Mouse (Mus musculus) MEL (cell line): Measurements from ENCODE around the gene Grin3b. TPM values are rescaled to one million over a fixed set of nuclear protein-coding genes. Genes with fewer than 3 reads are reported as not detected.

Source experiments
- DNase-seq: peaks from one replicate; pipeline ENCODE4 v3.0.0; 2011; ENCODE audit warnings: low read depth, low spot score
- H3K27ac ChIP-seq: 2 replicates; pipeline ENCODE4 v1.5.1; 2012; ENCODE audit warnings: low read depth, mild to moderate bottlenecking, control low read depth, low read length, moderate library complexity; ENCODE audit not compliant: control insufficient read depth
- H3K27me3 ChIP-seq, 2 experiments: fragments of 150-350 bp in 1 of 2; sonication (generic) in 1 of 2; 2 replicates each; pipeline ENCODE4 v1.6.1; 2012; ENCODE audit warnings: low read length in 2 of 2, mild to moderate bottlenecking in 2 of 2, improper control_type of control experiment in 1 of 2, moderate library complexity in 1 of 2; ENCODE audit not compliant: insufficient read depth in 2 of 2, control insufficient read depth in 1 of 2
- H3K36me3 ChIP-seq, 2 experiments: 2 replicates each; pipeline ENCODE4 v1.6.1; 2012 to 2014; ENCODE audit warnings: low read length in 2 of 2, improper control_type of control experiment in 1 of 2, inconsistent platforms in 1 of 2, mild to moderate bottlenecking in 1 of 2; ENCODE audit not compliant: insufficient read depth in 2 of 2, control insufficient read depth in 1 of 2
- H3K4me1 ChIP-seq, 2 experiments: fragments of 150-350 bp in 1 of 2; sonication (generic) in 1 of 2; 2 replicates each; pipeline ENCODE4 v1.6.1; 2012; ENCODE audit warnings: low read length in 2 of 2, improper control_type of control experiment in 1 of 2, mild to moderate bottlenecking in 1 of 2; ENCODE audit not compliant: insufficient read depth in 2 of 2, control insufficient read depth in 1 of 2
- H3K4me3 ChIP-seq, 2 experiments: fragments of 150-350 bp in 1 of 2; sonication (generic) in 1 of 2; 2 replicates each; pipeline ENCODE4 v1.5.1; 2012; ENCODE audit warnings: low read depth in 2 of 2, low read length in 2 of 2, mild to moderate bottlenecking in 2 of 2, moderate library complexity in 2 of 2, control low read depth in 1 of 2, improper control_type of control experiment in 1 of 2; ENCODE audit not compliant: control insufficient read depth in 1 of 2, insufficient read depth in 1 of 2
- H3K79me2 ChIP-seq: 2 replicates; pipeline ENCODE4 v1.6.1; 2012; ENCODE audit warnings: mild to moderate bottlenecking, low read length, moderate library complexity; ENCODE audit not compliant: control insufficient read depth, poor library complexity, insufficient read depth
- H3K9ac ChIP-seq: 2 replicates; pipeline ENCODE4 v1.6.1; 2012; ENCODE audit warnings: low read depth, mild to moderate bottlenecking, control low read depth, low read length, moderate library complexity; ENCODE audit not compliant: control insufficient read depth, poor library complexity, severe bottlenecking
- H3K9me3 ChIP-seq: fragments of 150-350 bp; sonication (generic); replicated peaks from 2 replicates; pipeline ENCODE4 v1.6.1; 2012; ENCODE audit warnings: mild to moderate bottlenecking, low read length, improper control_type of control experiment, moderate library complexity; ENCODE audit not compliant: insufficient read depth
- BHLHE40 ChIP-seq: IDR thresholded peaks from 2 replicates; pipeline ENCODE4 v1.6.1; 2012; ENCODE audit warnings: low read depth, mild to moderate bottlenecking, inconsistent platforms, low read length, improper control_type of control experiment, borderline replicate concordance
- CHD1 ChIP-seq: IDR thresholded peaks from 2 replicates; pipeline ENCODE4 v1.6.1; 2012; ENCODE audit warnings: low read depth, mild to moderate bottlenecking, inconsistent platforms, low read length, improper control_type of control experiment
- CHD2 ChIP-seq: IDR thresholded peaks from 2 replicates; pipeline ENCODE4 v1.6.1; 2011; ENCODE audit warnings: low read length, improper control_type of control experiment
- CTCF ChIP-seq, 3 experiments: IDR thresholded peaks in 2 of 3; conservative IDR thresholded peaks in 1 of 3; 2 replicates each; pipeline ENCODE4 v1.5.1; 2011 to 2012; ENCODE audit warnings: low read length in 3 of 3, low read depth in 2 of 3, mild to moderate bottlenecking in 2 of 3, improper control_type of control experiment in 1 of 3, inconsistent platforms in 1 of 3, mixed read lengths in 1 of 3, moderate library complexity in 1 of 3; ENCODE audit not compliant: control insufficient read depth in 1 of 3, insufficient read depth in 1 of 3, poor library complexity in 1 of 3, severe bottlenecking in 1 of 3
- E2F4 ChIP-seq: IDR thresholded peaks from 2 replicates; pipeline ENCODE4 v1.6.1; 2011; ENCODE audit warnings: low read depth, low read length, improper control_type of control experiment, borderline replicate concordance
- EP300 ChIP-seq, 2 experiments: IDR thresholded peaks; 2 replicates each; pipeline ENCODE4 v1.6.1; 2011; ENCODE audit warnings: improper control_type of control experiment in 2 of 2, low read length in 2 of 2, low read depth in 1 of 2, mild to moderate bottlenecking in 1 of 2
- ETS1 ChIP-seq: IDR thresholded peaks from 2 replicates; pipeline ENCODE4 v1.6.1; 2012; ENCODE audit warnings: low read depth, mild to moderate bottlenecking, inconsistent platforms, low read length, improper control_type of control experiment, moderate library complexity
- GABPA ChIP-seq: IDR thresholded peaks from 2 replicates; pipeline ENCODE4 v1.6.1; 2012; ENCODE audit warnings: low read depth, mild to moderate bottlenecking, inconsistent platforms, low read length, improper control_type of control experiment, moderate library complexity
- MAZ ChIP-seq: IDR thresholded peaks from 2 replicates; pipeline ENCODE4 v1.6.1; 2012; ENCODE audit warnings: low read depth, mild to moderate bottlenecking, inconsistent platforms, low read length, improper control_type of control experiment
- MYC ChIP-seq: IDR thresholded peaks from 2 replicates; pipeline ENCODE4 v1.6.1; 2011; ENCODE audit warnings: low read depth, mild to moderate bottlenecking, low read length, improper control_type of control experiment, moderate library complexity
- NELFE ChIP-seq: IDR thresholded peaks from 2 replicates; pipeline ENCODE4 v1.6.1; 2011; ENCODE audit warnings: low read depth, low read length, improper control_type of control experiment
- POLR2A ChIP-seq, 2 experiments: IDR thresholded peaks; 2 replicates each; pipeline ENCODE4 v1.6.1; 2011 to 2012; ENCODE audit warnings: low read length in 2 of 2, mild to moderate bottlenecking in 2 of 2, control low read depth in 1 of 2, improper control_type of control experiment in 1 of 2, low read depth in 1 of 2, moderate library complexity in 1 of 2; ENCODE audit not compliant: control insufficient read depth in 1 of 2, insufficient read depth in 1 of 2, poor library complexity in 1 of 2
- POLR2AphosphoS2 ChIP-seq: IDR thresholded peaks from 2 replicates; pipeline ENCODE4 v1.6.1; 2011; ENCODE audit warnings: low read length, improper control_type of control experiment
- POLR2AphosphoS5 ChIP-seq: IDR thresholded peaks from 2 replicates; pipeline ENCODE4 v1.6.1; 2012; ENCODE audit warnings: low read depth, borderline replicate concordance, mild to moderate bottlenecking, inconsistent platforms, low read length, moderate library complexity, mixed read lengths
- TBP ChIP-seq: IDR thresholded peaks from 2 replicates; pipeline ENCODE4 v1.8.0; 2011; ENCODE audit warnings: low read depth, low read length, improper control_type of control experiment
- UBTF ChIP-seq: IDR thresholded peaks from 2 replicates; pipeline ENCODE4 v1.6.1; 2012; ENCODE audit warnings: low read depth, mild to moderate bottlenecking, inconsistent platforms, low read length, improper control_type of control experiment, moderate library complexity, borderline replicate concordance; ENCODE audit not compliant: insufficient read depth
- USF1 ChIP-seq: IDR thresholded peaks from 2 replicates; pipeline ENCODE4 v1.6.1; 2014; ENCODE audit warnings: low read depth, mild to moderate bottlenecking, inconsistent platforms, low read length, improper control_type of control experiment, moderate library complexity
- ZC3H11A ChIP-seq: IDR thresholded peaks from 2 replicates; pipeline ENCODE4 v1.6.1; 2012; ENCODE audit warnings: low read depth, mild to moderate bottlenecking, inconsistent platforms, low read length, improper control_type of control experiment
- polyA plus RNA-seq, 2 experiments: library from polyadenylated mRNA; stranded (reverse) in 1 of 2; unstranded in 1 of 2; fragments of >175 nt in 1 of 2; fragments of >200 nt in 1 of 2; gene quantifications; 2 replicates each; pipeline versions ENCODE4 v1.2.1 to v1.2.4; 2012; ENCODE audit warnings: low replicate concordance in 2 of 2, low read depth in 1 of 2; ENCODE audit not compliant: insufficient read length in 2 of 2, insufficient read depth in 1 of 2, missing spikeins in 1 of 2
- total RNA-seq: library from RNA; depleted of rRNA; stranded (reverse); fragments of 300-350 nt; gene quantifications from 2 replicates; pipeline ENCODE4 v1.2.3, GENCODE M21; 2012

Grin3b gene
- total and polyA plus RNA-seq, 3 experiments, result 0.42 to 1.1 TPM; not detected in 1

DNA sequence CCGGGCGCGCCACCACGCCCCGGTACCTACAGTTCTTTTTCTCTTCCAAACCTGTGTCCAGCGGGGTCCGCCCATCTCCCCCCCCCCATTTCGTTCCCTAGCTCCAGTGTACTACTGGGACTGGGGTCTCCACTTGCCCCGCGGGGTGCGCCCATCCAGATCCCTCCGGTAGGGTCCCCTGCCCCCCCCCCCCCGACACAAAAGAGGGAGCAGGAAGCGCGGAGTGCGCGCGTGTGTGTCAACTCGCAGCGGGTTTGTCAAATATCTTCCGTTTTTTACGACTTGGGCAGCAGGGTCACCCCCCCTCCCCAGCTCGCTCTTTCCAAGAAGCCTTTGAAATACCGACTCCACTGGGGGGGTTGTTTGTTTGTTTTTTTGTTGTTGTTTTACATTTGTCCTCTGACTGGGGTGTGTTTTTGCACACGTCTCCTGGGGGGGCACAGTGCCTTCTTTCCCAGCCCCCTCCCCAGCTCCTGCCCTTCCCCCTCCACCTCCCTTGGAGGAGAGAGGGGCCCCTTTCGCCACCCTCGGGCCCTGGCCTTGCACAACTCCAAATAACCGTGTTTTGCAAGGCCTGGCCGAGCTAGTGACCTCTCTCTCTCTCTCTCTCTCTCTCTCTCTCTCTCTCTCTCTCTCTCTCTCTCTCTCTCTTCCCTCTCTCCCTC is 42.4 kb upstream of the Grin3b start (continued):
- TF ChIP-seq E2F4 (no peak), BHLHE40 (no peak), TBP (no peak), CHD1 (no peak), USF1 (no peak), POLR2AphosphoS5 (no peak), MYC (0 out of 2 replicates have a peak, but pooled peaks have one; percentile 11), POLR2A (IDR thresholded peaks at IDR 0.05; ENCODE audit: control insufficient read depth in 1 of 2, insufficient read depth in 1 of 2, low read depth in 1 of 2, low read length in 2 of 2, poor library complexity in 1 of 2) (no peak), EP300 (IDR thresholded peaks at IDR 0.05; ENCODE audit: low read depth in 1 of 2, low read length in 2 of 2) (0 out of 4 replicates have a peak, but pooled peaks of 1 of the 2 experiments have one; percentile 14), NELFE (no peak; the same call in 1 of the 2 replicates), MAZ (0 out of 2 replicates have a peak, but pooled peaks have one; percentile 55), ZC3H11A (no peak), ETS1 (no peak), GABPA (no peak), CTCF (IDR thresholded peaks at IDR 0.05 in 2 of 3, conservative IDR thresholded peaks at IDR 0.05 in 1 of 3; ENCODE audit: control insufficient read depth in 1 of 3, insufficient read depth in 1 of 3, low read depth in 2 of 3, low read length in 3 of 3, poor library complexity in 1 of 3, severe bottlenecking in 1 of 3) (no peak), POLR2AphosphoS2 (no peak)

DNA sequence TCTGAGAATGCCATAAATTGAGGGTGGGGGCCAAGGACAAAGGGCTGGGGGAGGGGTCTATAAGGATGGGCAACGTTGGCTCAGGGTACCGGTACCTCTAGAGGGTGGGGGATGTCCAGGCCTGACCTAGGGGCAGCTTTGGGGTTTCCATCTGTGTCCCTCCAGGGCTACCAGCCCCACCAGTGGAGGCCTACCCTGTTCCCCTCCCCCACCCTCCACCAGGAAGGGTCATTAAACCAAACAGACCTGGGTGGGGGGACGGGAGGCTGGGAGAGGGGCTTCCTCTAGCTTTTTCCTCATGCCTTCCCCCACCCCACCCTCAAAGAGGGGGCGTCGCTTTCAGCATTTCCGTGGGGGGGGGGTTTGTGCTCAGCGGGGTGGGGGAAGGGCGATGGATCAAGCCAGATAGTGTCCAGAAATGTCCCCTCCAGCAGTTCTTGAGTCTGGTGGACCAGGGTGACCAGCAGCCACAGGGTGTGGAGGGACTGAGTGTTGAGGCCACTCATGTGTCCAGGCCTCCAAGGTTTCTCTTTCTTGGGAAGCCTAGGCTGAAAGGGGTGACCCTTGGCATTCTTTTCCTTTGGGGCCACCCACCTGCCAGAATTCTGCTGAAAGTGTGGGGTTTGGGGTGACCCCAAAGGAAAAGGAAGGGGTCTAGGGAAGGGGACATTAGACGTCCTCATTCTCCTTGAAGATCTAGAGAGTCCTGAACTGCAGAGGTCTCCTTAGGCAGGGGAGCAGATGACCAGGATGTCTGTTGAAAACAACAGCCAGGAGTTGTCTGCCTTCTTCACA is 41.4 kb upstream of the Grin3b start:
- no peak overlapping the region for H3K9ac ChIP-seq
- H3K9me3 ChIP-seq, result no peaks in the 10 kb centered on the region
- H3K27me3 ChIP-seq, result no peaks in the 10 kb centered on the region
- H3K4me3 ChIP-seq, result no peak overlapping the region
- no peak overlapping the region for H3K27ac ChIP-seq
- no peaks in the 10 kb centered on the region; a peak in 1 of 4 replicates for H3K36me3 ChIP-seq
- DNase-seq, result no peak
- peaks cover 9% of the 10 kb centered on the region for H3K79me2 ChIP-seq
- H3K4me1 ChIP-seq, result peaks cover 0 to 6% of the 10 kb centered on the region in 2 experiments; a peak in 1 of 4 replicates
- TF ChIP-seq UBTF (no peak), CHD2 (0 out of 2 replicates have a peak, but pooled peaks have one; percentile 29)
